Mouse (Mus musculus): ENCODE data around the gene Phkg1.
"Not testable (repeated sequence)": the region's sequence is repeated elsewhere in the genome, so short reads cannot be mapped to it uniquely, and the experiment has no call there.

Gene Phkg1

GRCm38 (mm10) chr5:129908242-129908965 is 10.1 kb upstream of the Phkg1 start, which contains the start of gene Nupr1l:
Gene Nupr1l, plus strand, starts transcription at chr5:129908540.
- DNase-seq (ENCODE audit: low read depth, low spot score): peak; percentile 55

GRCm38 (mm10) chr5:129907775-129908174 is 9.4 kb upstream of the Phkg1 start:
- no peak for DNase-seq (ENCODE audit: low read depth, low spot score)

GRCm38 (mm10) chr5:129895198-129896088 is 2.9 kb downstream of the Phkg1 start, which contains the start of gene Zbed5:
Gene Zbed5, plus strand, starts transcription at chr5:129895723.
- peak; percentile 95 for DNase-seq (ENCODE audit: low read depth, low spot score)

GRCm38 (mm10) chr5:129890390-129890789 is 8.0 kb downstream of the Phkg1 start:
- DNase-seq (ENCODE audit: low read depth, low spot score): not testable (repeated sequence)

- DNase-seq (ENCODE audit: low read depth, low spot score): peak; percentile 99
These were observed 11.3 kb downstream of the Phkg1 start, which contains the start of gene Chchd2 for GRCm38 (mm10) chr5:129886911-129887636. Gene Chchd2, minus strand, starts transcription at chr5:129887470.

GRCm38 (mm10) chr5:129886271-129886670 is 12.1 kb downstream of the Phkg1 start:
- no peak for DNase-seq (ENCODE audit: low read depth, low spot score)

- DNase-seq (ENCODE audit: low read depth, low spot score): no peak
These were observed 18.5 kb downstream of the Phkg1 start for GRCm38 (mm10) chr5:129879888-129880287.

- no peak for DNase-seq (ENCODE audit: low read depth, low spot score)
These were observed 19.4 kb downstream of the Phkg1 start for GRCm38 (mm10) chr5:129878946-129879345.

GRCm38 (mm10) chr5:129877731-129878455 is 20.5 kb downstream of the Phkg1 start:
- peak; percentile 16 for DNase-seq (ENCODE audit: low read depth, low spot score)

GRCm38 (mm10) chr5:129875098-129875497 is 23.3 kb downstream of the Phkg1 start:
- DNase-seq (ENCODE audit: low read depth, low spot score): no peak

- no peak for DNase-seq (ENCODE audit: low read depth, low spot score)
These were observed 24.4 kb downstream of the Phkg1 start for GRCm38 (mm10) chr5:129873942-129874341.

GRCm38 (mm10) chr5:129871238-129871637 is 27.1 kb downstream of the Phkg1 start:
- DNase-seq (ENCODE audit: low read depth, low spot score): no peak

- DNase-seq (ENCODE audit: low read depth, low spot score): no peak
These were observed 28.9 kb downstream of the Phkg1 start for GRCm38 (mm10) chr5:129869238-129869995.

- no peak for DNase-seq (ENCODE audit: low read depth, low spot score)
These were observed 32.5 kb downstream of the Phkg1 start for GRCm38 (mm10) chr5:129865841-129866240.

GRCm38 (mm10) chr5:129864467-129864866 is 33.9 kb downstream of the Phkg1 start:
- no peak for DNase-seq (ENCODE audit: low read depth, low spot score)

- DNase-seq (ENCODE audit: low read depth, low spot score): no peak
These were observed 36.0 kb downstream of the Phkg1 start for GRCm38 (mm10) chr5:129862325-129862724.

GRCm38 (mm10) chr5:129856414-129856813 is 41.9 kb downstream of the Phkg1 start:
- no peak for DNase-seq (ENCODE audit: low read depth, low spot score)

GRCm38 (mm10) chr5:129855163-129855562 is 43.2 kb downstream of the Phkg1 start:
- DNase-seq (ENCODE audit: low read depth, low spot score): no peak

GRCm38 (mm10) chr5:129847558-129847820 is 50.9 kb downstream of the Phkg1 start:
- no peak for DNase-seq (ENCODE audit: low read depth, low spot score)

- peak; percentile 83 for DNase-seq (ENCODE audit: low read depth, low spot score)
These were observed 51.4 kb downstream of the Phkg1 start, which contains the start of gene Sumf2 for GRCm38 (mm10) chr5:129846752-129847557. Gene Sumf2, plus strand, starts transcription at chr5:129846986.

All from telencephalon, adult 2 months (tissue).